In the genomic region with DNA sequence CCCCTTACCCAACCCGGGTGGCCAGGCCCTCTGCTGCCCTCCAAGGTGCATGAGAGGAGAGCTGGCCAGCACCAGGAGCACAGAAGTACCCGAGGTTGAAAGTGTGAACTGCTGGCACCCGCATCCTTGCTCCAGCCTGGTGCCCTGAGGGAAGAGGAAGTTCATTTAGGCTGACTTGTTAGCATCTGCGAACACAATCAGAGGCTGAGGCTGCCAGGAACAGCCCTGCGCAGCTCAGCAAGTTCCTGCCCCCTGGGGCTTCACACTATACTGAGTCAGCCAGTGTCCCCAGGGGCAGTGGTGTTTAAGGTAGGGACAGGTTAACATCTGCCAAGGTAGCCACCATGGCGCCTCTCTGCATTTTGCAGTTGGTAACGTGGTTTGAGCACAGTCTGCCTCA, we compare ENCODE assay signal across 19 mouse cellular contexts. TPM values are rescaled to one million over a fixed set of nuclear protein-coding genes. Genes with fewer than 3 reads are reported as not detected.
DNase-seq lines count a peak whose midpoint lies in the region; ATAC-seq lines count a peak whose summit lies in the region.
"Had no signal": no experiment of that assay in that cellular context is flagged by ENCODE, and none has a peak within 500 bp of the region (broad histone marks: within the 10 kb centered on the region; RNA-seq: fewer than 3 reads in every experiment).

No protein-coding gene starts in this region.

- DNase-seq in hindbrain, embryonic 10.5 days (ENCODE audit: low spot score), result no peak
- no peak for DNase-seq in embryonic facial prominence, embryonic 10.5 days (ENCODE audit: low spot score)
- no peak for DNase-seq in layer of hippocampus, postnatal 36 days
- DNase-seq: adrenal gland, postnatal 10 days; cerebellum, adult 18-20 months; cerebellum, postnatal 36 days; gastrocnemius, postnatal 25 days; lung, embryonic 14.5 days; right cerebral cortex, adult 18-20 months; thymus, postnatal 4 days had no signal

- H3K4me1 ChIP-seq in hindbrain, embryonic 12.5 days, result peaks cover 13% of the 10 kb centered on the region; the same call in 1 of the 2 replicates
- H3K4me1 ChIP-seq in hindbrain, embryonic 10.5 days (replicated peaks), result peaks cover 34% of the 10 kb centered on the region
- no peaks in the 10 kb centered on the region for H3K4me1 ChIP-seq in neural tube, embryonic 12.5 days
- peaks cover 19% of the 10 kb centered on the region; the same call in 1 of the 2 replicates for H3K4me1 ChIP-seq in neural tube, embryonic 15.5 days
- peaks cover 38% of the 10 kb centered on the region for H3K4me1 ChIP-seq in embryonic facial prominence, embryonic 10.5 days
- peaks cover 24% of the 10 kb centered on the region for H3K4me1 ChIP-seq in forebrain, embryonic 13.5 days

- H3K36me3 ChIP-seq in hindbrain, embryonic 12.5 days, result no peaks in the 10 kb centered on the region
- H3K36me3 ChIP-seq in hindbrain, embryonic 10.5 days, result no peaks in the 10 kb centered on the region
- no peaks in the 10 kb centered on the region for H3K36me3 ChIP-seq in neural tube, embryonic 12.5 days
- no peaks in the 10 kb centered on the region for H3K36me3 ChIP-seq in neural tube, embryonic 15.5 days
- H3K36me3 ChIP-seq in embryonic facial prominence, embryonic 10.5 days (replicated peaks), result no peaks in the 10 kb centered on the region
- H3K36me3 ChIP-seq in forebrain, embryonic 13.5 days (ENCODE audit: poor library complexity, severe bottlenecking), result no peaks in the 10 kb centered on the region
- H3K36me3 ChIP-seq: forebrain, embryonic 10.5 days; heart, embryonic 15.5 days; hindbrain, embryonic 13.5 days; midbrain, embryonic 13.5 days had no signal

- no peaks in the 10 kb centered on the region for H3K27me3 ChIP-seq in hindbrain, embryonic 12.5 days
- 0 out of 2 replicates have a peak, but pooled peaks cover 3% of the 10 kb centered on the region for H3K27me3 ChIP-seq in hindbrain, embryonic 10.5 days (ENCODE audit: insufficient read depth, poor library complexity, severe bottlenecking)
- H3K27me3 ChIP-seq in neural tube, embryonic 12.5 days (replicated peaks), result no peaks in the 10 kb centered on the region
- no peaks in the 10 kb centered on the region for H3K27me3 ChIP-seq in neural tube, embryonic 15.5 days (replicated peaks)
- H3K27me3 ChIP-seq in embryonic facial prominence, embryonic 10.5 days (replicated peaks; ENCODE audit: low read depth, poor library complexity, severe bottlenecking), result peaks cover 14% of the 10 kb centered on the region
- no peaks in the 10 kb centered on the region for H3K27me3 ChIP-seq in forebrain, embryonic 13.5 days
- H3K27me3 ChIP-seq: heart, embryonic 15.5 days; hindbrain, embryonic 13.5 days; midbrain, embryonic 13.5 days had no signal

- 0 out of 2 replicates have a peak, but pooled peaks have one; percentile 19 for ATAC-seq in hindbrain, embryonic 12.5 days (ENCODE audit: low FRiP score)
- ATAC-seq in neural tube, embryonic 12.5 days (ENCODE audit: low FRiP score, low read depth), result 0 out of 2 replicates have a peak, but pooled peaks have one; percentile 25
- no peak for ATAC-seq in neural tube, embryonic 15.5 days (ENCODE audit: low FRiP score)
- ATAC-seq in forebrain, embryonic 13.5 days, result no peak
- ATAC-seq: midbrain, embryonic 13.5 days had no signal

- H3K9me3 ChIP-seq in hindbrain, embryonic 12.5 days (replicated peaks), result no peaks in the 10 kb centered on the region
- H3K9me3 ChIP-seq in hindbrain, embryonic 10.5 days, result no peaks in the 10 kb centered on the region
- no peaks in the 10 kb centered on the region for H3K9me3 ChIP-seq in neural tube, embryonic 12.5 days
- no peaks in the 10 kb centered on the region for H3K9me3 ChIP-seq in neural tube, embryonic 15.5 days (replicated peaks)
- H3K9me3 ChIP-seq in embryonic facial prominence, embryonic 10.5 days, result no peaks in the 10 kb centered on the region
- no peaks in the 10 kb centered on the region for H3K9me3 ChIP-seq in forebrain, embryonic 13.5 days (replicated peaks)
- H3K9me3 ChIP-seq: forebrain, embryonic 10.5 days; heart, embryonic 15.5 days; hindbrain, embryonic 13.5 days; midbrain, embryonic 13.5 days had no signal

- H3K4me3 ChIP-seq in hindbrain, embryonic 12.5 days, result no peak overlapping the region
- no peak overlapping the region for H3K4me3 ChIP-seq in hindbrain, embryonic 10.5 days
- H3K4me3 ChIP-seq in neural tube, embryonic 12.5 days, result no peak overlapping the region
- no peak overlapping the region for H3K4me3 ChIP-seq in neural tube, embryonic 15.5 days (replicated peaks)
- H3K4me3 ChIP-seq in embryonic facial prominence, embryonic 10.5 days, result no peak overlapping the region
- no peak overlapping the region for H3K4me3 ChIP-seq in forebrain, embryonic 13.5 days
- H3K4me3 ChIP-seq: forebrain, embryonic 10.5 days; heart, embryonic 15.5 days; hindbrain, embryonic 13.5 days; midbrain, embryonic 13.5 days had no signal

- 23% methylated on average over 7 of the region's 7 CpGs for WGBS in hindbrain, embryonic 12.5 days
- 21% methylated on average over 7 of the region's 7 CpGs for WGBS in hindbrain, embryonic 10.5 days
- 28% methylated on average over 7 of the region's 7 CpGs for WGBS in neural tube, embryonic 12.5 days
- 30% methylated on average over 7 of the region's 7 CpGs for WGBS in neural tube, embryonic 15.5 days
- WGBS in embryonic facial prominence, embryonic 10.5 days, result 14% methylated on average over 7 of the region's 7 CpGs
- 22% methylated on average over 7 of the region's 7 CpGs for WGBS in forebrain, embryonic 13.5 days

- H3K27ac ChIP-seq in hindbrain, embryonic 12.5 days, result no peak overlapping the region
- no peak overlapping the region for H3K27ac ChIP-seq in hindbrain, embryonic 10.5 days
- H3K27ac ChIP-seq in neural tube, embryonic 12.5 days, result no peak overlapping the region
- no peak overlapping the region for H3K27ac ChIP-seq in neural tube, embryonic 15.5 days (replicated peaks)
- peak overlapping the region; percentile 57; the same call in 1 of the 2 replicates for H3K27ac ChIP-seq in embryonic facial prominence, embryonic 10.5 days (replicated peaks)
- H3K27ac ChIP-seq in forebrain, embryonic 13.5 days, result no peak overlapping the region
- H3K27ac ChIP-seq: forebrain, embryonic 10.5 days; heart, embryonic 15.5 days; hindbrain, embryonic 13.5 days; midbrain, embryonic 13.5 days had no signal

- H3K4me2 ChIP-seq in hindbrain, embryonic 12.5 days (replicated peaks), result no peak overlapping the region
- no peak overlapping the region for H3K4me2 ChIP-seq in neural tube, embryonic 12.5 days (replicated peaks)
- H3K4me2 ChIP-seq in neural tube, embryonic 15.5 days, result no peak overlapping the region
- H3K4me2 ChIP-seq in forebrain, embryonic 13.5 days, result no peak overlapping the region
- H3K4me2 ChIP-seq: heart, embryonic 15.5 days; hindbrain, embryonic 13.5 days; lung, embryonic 14.5 days; midbrain, embryonic 13.5 days had no signal

- no peak overlapping the region for H3K9ac ChIP-seq in hindbrain, embryonic 12.5 days
- no peak overlapping the region for H3K9ac ChIP-seq in neural tube, embryonic 12.5 days
- no peak overlapping the region for H3K9ac ChIP-seq in neural tube, embryonic 15.5 days (replicated peaks)
- H3K9ac ChIP-seq in forebrain, embryonic 13.5 days, result no peak overlapping the region
- H3K9ac ChIP-seq: heart, embryonic 15.5 days; hindbrain, embryonic 13.5 days; lung, embryonic 14.5 days; midbrain, embryonic 13.5 days had no signal

RNA-seq across cellular contexts. Expression of a gene that starts 41.6 kb away (rescaled TPM):
- polyA plus RNA-seq in hindbrain, embryonic 12.5 days (2016; fragmentation: Nextera tagmentation; extraction: Ambion mirVana), result 2.7 and 3.6 TPM in 2 replicates
- polyA plus RNA-seq in hindbrain, embryonic 10.5 days (2016; fragmentation: Nextera tagmentation; extraction: Ambion mirVana), result 0.75 and 1.0 TPM in 2 replicates
- polyA plus RNA-seq in neural tube, embryonic 12.5 days (2016; fragmentation: Nextera tagmentation; extraction: Ambion mirVana), result 1.7 and 2.4 TPM in 2 replicates
- 2.6 and 3.5 TPM in 2 replicates for polyA plus RNA-seq in neural tube, embryonic 15.5 days (2015; fragmentation: Nextera tagmentation; extraction: Ambion mirVana)
- 0.36 and 0.41 TPM in 2 replicates for polyA plus RNA-seq in embryonic facial prominence, embryonic 10.5 days (2016; fragmentation: Nextera tagmentation; extraction: Ambion mirVana)
- 1 to 10 TPM; 1.3 to 2.1 TPM for total RNA-seq in layer of hippocampus, postnatal 36 days (2021)
- 4.3 and 5.2 TPM in 2 replicates for polyA plus RNA-seq in forebrain, embryonic 13.5 days (2015; fragmentation: Nextera tagmentation; extraction: Ambion mirVana)
- total RNA-seq: neutrophil, adult 5-6 weeks had no signal

RNA-seq across cellular contexts. Expression of a gene that starts 57.9 kb away (rescaled TPM):
- 12.6 and 13.8 TPM in 2 replicates for polyA plus RNA-seq in hindbrain, embryonic 12.5 days (2016; fragmentation: Nextera tagmentation; extraction: Ambion mirVana)
- 10.2 and 10.8 TPM in 2 replicates for polyA plus RNA-seq in hindbrain, embryonic 10.5 days (2016; fragmentation: Nextera tagmentation; extraction: Ambion mirVana)
- 9.8 and 11.4 TPM in 2 replicates for polyA plus RNA-seq in neural tube, embryonic 12.5 days (2016; fragmentation: Nextera tagmentation; extraction: Ambion mirVana)
- polyA plus RNA-seq in neural tube, embryonic 15.5 days (2015; fragmentation: Nextera tagmentation; extraction: Ambion mirVana), result 8.2 and 8.3 TPM in 2 replicates
- polyA plus RNA-seq in embryonic facial prominence, embryonic 10.5 days (2016; fragmentation: Nextera tagmentation; extraction: Ambion mirVana), result 10.9 and 11.5 TPM in 2 replicates
- total RNA-seq in layer of hippocampus, postnatal 36 days (2021), result 10 to 100 TPM; 12.4 to 14.2 TPM
- 8.8 and 9.7 TPM in 2 replicates for polyA plus RNA-seq in forebrain, embryonic 13.5 days (2015; fragmentation: Nextera tagmentation; extraction: Ambion mirVana)

Comparison
In these comparisons a context has a peak if more than half of its experiments do, and no peak if none do; other contexts are left out.
1. ATAC-seq: peak in hindbrain, embryonic 12.5 days (single experiment) and neural tube, embryonic 12.5 days (single experiment); none in neural tube, embryonic 15.5 days (single experiment) and forebrain, embryonic 13.5 days (single experiment).